Mouse (Mus musculus): ENCODE data around the gene Cep131. TPM values are rescaled to one million over a fixed set of nuclear protein-coding genes. Genes with fewer than 3 reads are reported as not detected.
A peak's percentile ranks its signal among the peaks of the same experiment; 100 is the strongest.

Cep131 gene
- total RNA-seq (2015) (5.2 and 5.8 TPM in 2 replicates), total RNA-seq (2017) (9.3 and 16.3 TPM in 2 replicates)

- ATAC-seq (ENCODE audit: poor library complexity, severe bottlenecking) = peak; percentile 99
Observed at GRCm38 (mm10) chr11:120086702-120087152, at the start of gene Cep131. Gene Cep131, minus strand, starts transcription at chr11:120086827.

GRCm38 (mm10) chr11:120136195-120136594 is 49.6 kb upstream of the Cep131 start:
- ATAC-seq (ENCODE audit: poor library complexity, severe bottlenecking) = no peak

GRCm38 (mm10) chr11:120134847-120135530 is 48.4 kb upstream of the Cep131 start:
- no peak for ATAC-seq (ENCODE audit: poor library complexity, severe bottlenecking)

GRCm38 (mm10) chr11:120134148-120134547 is 47.5 kb upstream of the Cep131 start:
- no peak for ATAC-seq (ENCODE audit: poor library complexity, severe bottlenecking)

GRCm38 (mm10) chr11:120129281-120129680 is 42.7 kb upstream of the Cep131 start:
- no peak for ATAC-seq (ENCODE audit: poor library complexity, severe bottlenecking)

GRCm38 (mm10) chr11:120126845-120127244 is 40.2 kb upstream of the Cep131 start:
- ATAC-seq (ENCODE audit: poor library complexity, severe bottlenecking) = no peak

- ATAC-seq (ENCODE audit: poor library complexity, severe bottlenecking) = no peak
Observed at GRCm38 (mm10) chr11:120122126-120122525, 35.5 kb upstream of the Cep131 start.

GRCm38 (mm10) chr11:120120642-120121420 is 34.2 kb upstream of the Cep131 start:
- peak; percentile 35; the same call in 1 of the 2 replicates for ATAC-seq (ENCODE audit: poor library complexity, severe bottlenecking)

GRCm38 (mm10) chr11:120119936-120120541 is 33.4 kb upstream of the Cep131 start:
- no peak for ATAC-seq (ENCODE audit: poor library complexity, severe bottlenecking)

GRCm38 (mm10) chr11:120119108-120119507 is 32.5 kb upstream of the Cep131 start:
- no peak for ATAC-seq (ENCODE audit: poor library complexity, severe bottlenecking)

- ATAC-seq (ENCODE audit: poor library complexity, severe bottlenecking) = no peak
Observed at GRCm38 (mm10) chr11:120117626-120118025, 31.0 kb upstream of the Cep131 start.

- ATAC-seq (ENCODE audit: poor library complexity, severe bottlenecking) = no peak
Observed at GRCm38 (mm10) chr11:120114488-120115215, 28.0 kb upstream of the Cep131 start.

- no peak for ATAC-seq (ENCODE audit: poor library complexity, severe bottlenecking)
Observed at GRCm38 (mm10) chr11:120112136-120112535, 25.5 kb upstream of the Cep131 start.

GRCm38 (mm10) chr11:120111033-120111432 is 24.4 kb upstream of the Cep131 start:
- ATAC-seq (ENCODE audit: poor library complexity, severe bottlenecking) = peak; percentile 67; the same call in 1 of the 2 replicates

- 0 out of 2 replicates have a peak, but pooled peaks have one; percentile 14 for ATAC-seq (ENCODE audit: poor library complexity, severe bottlenecking)
Observed at GRCm38 (mm10) chr11:120110554-120110953, 23.9 kb upstream of the Cep131 start.

GRCm38 (mm10) chr11:120109558-120110210 is 23.1 kb upstream of the Cep131 start:
- ATAC-seq (ENCODE audit: poor library complexity, severe bottlenecking) = no peak

- no peak for ATAC-seq (ENCODE audit: poor library complexity, severe bottlenecking)
Observed at GRCm38 (mm10) chr11:120107796-120108195, 21.2 kb upstream of the Cep131 start.

- no peak for ATAC-seq (ENCODE audit: poor library complexity, severe bottlenecking)
Observed at GRCm38 (mm10) chr11:120107026-120107425, 20.4 kb upstream of the Cep131 start.

- no peak for ATAC-seq (ENCODE audit: poor library complexity, severe bottlenecking)
Observed at GRCm38 (mm10) chr11:120103431-120103997, 16.9 kb upstream of the Cep131 start.

GRCm38 (mm10) chr11:120101036-120101435 is 14.4 kb upstream of the Cep131 start:
- peak; percentile 27; the same call in 1 of the 2 replicates for ATAC-seq (ENCODE audit: poor library complexity, severe bottlenecking)

Data from megakaryocyte, adult 5-6 weeks (primary cell).